Mouse (Mus musculus): ENCODE measurements around the gene Ptger3.

Ptger3 gene

DNA sequence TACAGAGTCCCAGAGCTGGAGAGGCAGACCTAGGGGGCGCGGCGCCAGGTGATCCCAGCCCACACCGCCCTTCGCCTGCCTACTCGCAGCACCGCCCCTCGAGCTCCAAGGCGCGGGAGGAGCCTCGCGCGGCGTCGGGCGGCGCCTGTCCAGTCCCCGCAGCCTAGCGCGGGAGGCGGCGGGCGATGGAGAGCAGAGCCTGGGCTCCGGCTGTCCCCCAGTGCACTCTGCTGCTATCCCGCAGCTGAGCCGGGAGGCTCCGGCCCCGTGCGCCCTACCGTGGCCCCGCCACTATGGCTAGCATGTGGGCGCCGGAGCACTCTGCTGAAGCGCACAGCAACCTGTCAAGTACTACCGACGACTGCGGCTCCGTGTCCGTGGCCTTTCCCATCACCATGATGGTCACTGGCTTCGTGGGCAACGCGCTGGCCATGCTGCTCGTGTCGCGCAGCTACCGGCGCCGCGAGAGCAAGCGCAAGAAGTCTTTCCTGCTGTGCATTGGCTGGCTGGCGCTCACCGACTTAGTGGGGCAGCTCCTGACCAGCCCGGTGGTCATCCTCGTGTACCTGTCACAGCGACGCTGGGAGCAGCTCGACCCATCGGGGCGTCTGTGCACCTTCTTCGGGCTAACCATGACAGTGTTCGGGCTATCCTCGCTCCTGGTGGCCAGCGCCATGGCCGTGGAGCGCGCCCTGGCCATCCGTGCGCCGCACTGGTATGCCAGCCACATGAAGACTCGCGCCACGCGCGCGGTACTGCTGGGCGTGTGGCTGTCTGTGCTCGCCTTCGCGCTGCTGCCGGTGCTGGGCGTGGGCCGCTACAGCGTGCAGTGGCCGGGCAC, at the start of gene Ptger3:
Gene Ptger3, plus strand, starts transcription at position 168 of the 841 bp plus-strand sequence.
- DNase-seq (ENCODE audit: low spot score), result no peak

DNA sequence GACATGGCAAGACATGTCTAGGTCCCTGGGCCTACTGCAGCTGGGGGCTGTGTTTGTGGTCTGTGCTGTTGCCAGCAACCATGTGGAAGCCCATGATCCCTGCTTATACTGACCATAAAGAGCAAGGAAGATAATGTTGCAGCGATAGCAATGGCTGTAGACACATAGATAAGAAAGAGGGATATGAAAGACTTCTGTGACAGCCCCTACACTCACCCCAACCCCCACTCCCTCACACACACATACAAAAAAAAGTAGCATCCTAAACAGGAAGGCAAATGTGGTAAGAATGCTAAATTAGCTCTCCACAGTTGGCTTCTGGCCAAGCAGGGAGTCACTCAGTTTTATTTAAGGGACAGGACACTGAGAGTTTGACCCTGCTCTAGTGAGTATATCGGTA, 48.7 kb upstream of the Ptger3 start:
- DNase-seq (ENCODE audit: low spot score), result no peak

DNA sequence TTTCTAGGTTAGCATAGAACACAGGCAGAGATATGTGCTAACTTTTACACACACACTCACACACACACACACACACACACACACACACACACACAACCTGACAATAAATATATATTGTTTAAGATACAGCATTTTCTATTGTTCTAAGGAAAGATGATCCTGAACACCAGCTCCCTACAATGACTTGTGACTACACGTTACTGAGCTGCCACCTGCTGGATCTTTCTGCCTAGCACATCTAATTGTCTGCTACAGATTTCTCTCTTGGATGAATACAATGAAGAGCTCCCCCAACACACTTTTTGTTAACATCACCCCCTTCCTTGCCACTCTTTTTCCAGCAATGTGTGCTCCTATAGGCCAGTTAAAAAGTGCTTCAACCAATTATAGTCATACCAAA, 46.3 kb upstream of the Ptger3 start:
- peak; percentile 40 for DNase-seq (ENCODE audit: low spot score)

DNA sequence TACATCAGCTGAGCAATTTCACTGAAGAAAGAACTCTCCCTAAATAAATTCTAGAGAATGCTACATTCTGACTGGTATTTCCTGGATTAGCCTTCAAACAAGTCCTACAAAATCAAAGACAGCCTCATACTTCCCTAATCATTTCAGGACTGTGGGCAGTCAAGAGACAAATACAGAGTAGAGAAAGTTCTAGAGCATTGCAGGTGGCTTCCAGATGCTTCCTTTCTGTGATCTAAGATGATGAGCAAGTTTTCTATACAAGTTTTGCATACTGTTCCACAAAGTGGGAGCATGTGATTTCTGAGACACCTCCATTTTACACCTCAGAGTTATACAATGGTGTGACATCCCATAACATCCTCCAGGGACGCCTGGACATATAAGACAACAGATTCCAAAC, 42.9 kb upstream of the Ptger3 start:
- DNase-seq (ENCODE audit: low spot score), result no peak

DNA sequence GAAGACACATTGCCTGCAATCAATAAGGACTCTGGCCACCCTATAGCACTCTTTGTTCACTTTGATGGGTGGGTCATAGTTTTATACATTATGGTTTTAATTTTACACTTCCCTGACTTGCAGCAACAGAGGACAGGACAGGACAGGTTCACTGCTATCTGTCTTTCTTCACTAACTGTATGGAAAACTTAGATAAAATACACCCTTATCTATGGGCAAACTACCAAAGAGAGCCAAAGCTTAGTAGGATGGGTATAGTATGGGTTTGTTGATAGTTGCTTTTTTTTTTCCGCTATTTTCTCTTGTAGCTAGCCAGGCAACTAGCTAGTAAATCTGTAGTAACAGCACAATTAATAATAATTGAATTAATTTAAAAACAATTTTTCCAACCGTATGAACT, 35.1 kb upstream of the Ptger3 start:
- DNase-seq (ENCODE audit: low spot score), result no peak

DNA sequence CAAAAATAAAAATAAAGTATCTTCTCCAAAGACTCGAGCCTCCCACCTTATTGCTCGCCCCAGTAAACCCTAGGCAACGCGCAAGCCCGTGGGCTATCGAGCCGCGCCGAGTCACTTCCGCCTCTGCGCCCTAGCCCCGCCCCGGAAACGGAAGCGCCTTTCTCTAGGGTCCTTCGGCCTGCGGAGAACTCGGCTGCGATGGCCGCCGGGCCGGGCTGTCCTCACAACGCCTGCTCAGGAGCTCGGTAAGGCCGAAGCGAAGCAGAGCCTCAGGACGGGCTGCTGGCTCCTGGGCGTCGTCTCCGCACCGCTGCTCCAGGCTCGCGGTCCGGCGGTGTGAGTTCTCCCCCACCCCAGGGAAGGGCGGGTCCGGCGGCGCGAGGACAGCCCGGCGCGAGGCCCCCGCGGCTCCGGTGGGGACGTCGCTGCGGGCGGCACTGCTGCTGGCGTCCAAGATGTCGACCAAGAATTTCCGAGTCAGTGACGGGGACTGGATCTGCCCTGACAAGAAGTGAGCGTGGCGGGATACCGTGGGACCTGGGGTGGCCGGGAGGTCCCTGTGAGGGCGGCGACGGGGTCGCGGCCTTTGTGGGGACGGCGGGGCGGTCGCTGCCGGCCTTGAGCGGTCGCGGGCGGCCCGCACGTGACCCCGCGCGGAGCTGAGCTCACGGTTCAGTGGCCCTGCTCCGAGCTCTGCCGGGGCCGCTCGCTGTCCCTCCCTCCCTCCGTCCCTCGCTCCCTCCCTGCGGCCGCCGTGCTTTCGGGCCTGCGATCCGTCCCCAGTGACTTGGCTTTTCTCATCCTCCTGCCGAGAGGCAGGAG, 32.5 kb upstream of the Ptger3 start, which contains the start of gene Zranb2:
Gene Zranb2, plus strand, starts transcription at position 197 of the 822 bp plus-strand sequence.
- DNase-seq (ENCODE audit: low spot score), result peak; percentile 87

DNA sequence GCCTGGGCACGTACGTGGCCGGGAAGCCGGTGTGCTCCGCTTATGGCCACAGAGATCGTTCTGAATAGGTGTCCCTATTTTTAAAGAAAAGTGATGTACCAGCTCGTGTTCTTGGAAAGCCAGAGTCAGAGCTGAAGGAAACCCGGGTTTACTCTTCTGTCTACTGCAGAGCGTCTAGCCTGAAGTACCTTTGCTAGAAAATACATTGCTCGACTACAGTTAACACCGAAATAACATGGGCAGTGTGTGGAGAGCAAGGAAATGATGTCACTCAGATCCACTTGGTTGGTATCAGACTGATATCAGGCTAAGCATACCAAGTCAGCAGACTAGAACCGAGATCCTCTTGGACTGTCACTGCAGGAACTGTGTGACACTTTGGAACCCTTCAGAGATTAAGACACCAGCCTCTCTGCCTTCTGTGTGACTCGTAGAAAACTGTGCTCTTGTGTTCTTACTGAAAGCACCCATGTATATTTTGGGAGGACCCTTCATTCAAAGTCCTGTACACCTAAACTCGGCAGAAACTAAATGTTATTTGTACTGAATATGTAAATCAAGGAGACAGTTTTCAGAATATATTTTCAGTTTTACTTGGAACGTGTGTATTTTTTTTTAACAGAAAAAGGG, 31.8 kb upstream of the Ptger3 start:
- DNase-seq (ENCODE audit: low spot score), result no peak

DNA sequence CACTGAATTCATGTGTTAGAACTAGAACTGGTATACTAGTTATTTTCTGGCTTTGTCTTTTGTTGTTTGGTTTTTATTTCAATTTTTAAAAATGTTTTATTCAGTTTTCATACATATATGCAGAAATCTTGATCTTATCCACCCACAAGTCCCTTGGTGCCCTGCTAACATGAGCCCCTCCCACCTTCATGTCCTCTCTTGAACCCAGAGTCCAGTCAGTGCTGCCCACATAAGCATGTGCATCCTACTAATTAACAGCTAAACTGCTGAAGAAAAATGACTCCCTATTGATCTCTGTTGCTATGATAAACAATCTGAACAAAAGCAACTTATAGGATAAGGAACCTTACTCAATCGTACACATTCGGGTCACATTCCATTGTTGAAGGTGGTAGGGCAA, 17.4 kb upstream of the Ptger3 start:
- no peak for DNase-seq (ENCODE audit: low spot score)

DNA sequence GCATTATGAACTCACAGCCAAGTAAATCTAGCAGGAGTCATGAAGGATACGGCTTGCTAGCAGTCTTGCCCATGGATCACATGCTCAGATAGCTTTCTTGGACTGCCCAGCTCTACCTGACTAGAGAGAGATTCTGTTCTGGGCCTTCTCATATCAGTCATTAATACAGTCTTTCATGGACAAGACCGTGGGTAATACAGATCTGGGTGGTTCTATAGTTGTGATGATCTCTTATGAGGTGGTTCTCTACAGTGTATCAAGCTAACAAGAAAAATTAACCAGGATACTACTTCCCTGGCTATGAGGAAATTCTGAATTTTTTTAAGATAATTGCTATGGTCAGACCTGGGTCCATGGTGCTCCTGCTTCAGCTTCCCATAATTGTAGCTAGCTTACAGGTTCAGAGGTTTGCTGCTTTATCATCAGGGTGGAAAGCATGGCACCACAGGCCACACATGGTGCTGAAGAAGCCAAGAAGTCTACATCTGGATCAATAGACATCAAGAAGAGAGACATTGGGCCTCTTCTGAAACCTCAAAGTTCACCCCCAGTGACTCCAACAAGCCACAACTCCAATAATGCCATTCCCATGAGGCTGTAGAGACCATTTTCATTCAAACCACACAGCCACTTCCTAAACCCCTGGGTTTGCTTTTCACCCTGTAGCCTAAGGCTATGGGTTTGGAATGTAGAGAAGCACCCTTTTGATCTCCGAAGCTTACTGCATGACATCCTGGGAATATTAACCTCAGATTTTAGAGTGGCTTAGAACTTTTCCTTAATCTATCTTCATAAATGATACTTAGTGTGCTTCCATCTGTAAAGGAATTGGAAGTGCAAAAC, 16.7 kb upstream of the Ptger3 start:
- DNase-seq (ENCODE audit: low spot score), result no peak

DNA sequence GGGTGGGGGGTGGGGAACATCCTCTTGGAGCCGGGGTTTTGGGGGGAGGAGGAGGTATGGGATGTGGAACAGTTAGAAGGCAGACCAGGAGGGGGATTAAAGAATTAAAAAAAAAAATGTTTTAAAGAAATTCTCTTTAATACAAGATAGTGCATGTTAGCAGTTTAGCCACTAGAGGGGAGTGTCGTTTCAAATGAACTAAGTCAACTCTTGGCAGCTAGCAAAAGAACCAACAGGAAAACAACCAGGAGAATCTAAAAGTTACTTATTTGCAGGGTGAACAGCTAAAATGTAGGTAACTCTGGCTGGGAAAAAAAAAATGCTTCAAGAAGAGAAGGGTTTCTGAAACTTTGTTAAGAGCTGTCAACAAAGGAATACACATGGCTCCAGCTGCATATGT, 1.5 kb upstream of the Ptger3 start:
- DNase-seq (ENCODE audit: low spot score), result no peak

DNA sequence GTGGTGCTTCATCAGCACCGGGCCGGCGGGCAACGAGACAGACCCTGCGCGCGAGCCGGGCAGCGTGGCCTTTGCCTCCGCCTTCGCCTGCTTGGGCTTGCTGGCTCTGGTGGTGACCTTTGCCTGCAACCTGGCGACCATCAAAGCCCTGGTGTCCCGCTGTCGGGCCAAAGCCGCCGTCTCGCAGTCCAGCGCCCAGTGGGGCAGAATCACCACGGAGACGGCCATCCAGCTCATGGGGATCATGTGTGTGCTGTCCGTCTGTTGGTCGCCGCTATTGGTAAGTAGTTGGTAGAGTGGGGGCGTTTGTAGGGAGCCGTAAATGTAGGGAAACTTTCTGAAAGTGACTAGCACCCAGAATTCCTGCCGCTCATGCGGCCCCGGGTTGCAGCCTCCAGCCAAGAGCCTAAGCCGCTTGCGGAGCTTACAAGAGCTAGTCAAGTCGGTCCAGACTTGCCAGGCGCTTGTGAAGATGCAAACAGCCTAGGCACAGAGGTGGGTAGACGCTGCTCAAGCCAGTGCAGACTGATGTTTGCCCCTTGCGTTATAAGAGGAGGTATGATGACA, 957 bp downstream of the Ptger3 start:
- DNase-seq (ENCODE audit: low spot score), result no peak

DNA sequence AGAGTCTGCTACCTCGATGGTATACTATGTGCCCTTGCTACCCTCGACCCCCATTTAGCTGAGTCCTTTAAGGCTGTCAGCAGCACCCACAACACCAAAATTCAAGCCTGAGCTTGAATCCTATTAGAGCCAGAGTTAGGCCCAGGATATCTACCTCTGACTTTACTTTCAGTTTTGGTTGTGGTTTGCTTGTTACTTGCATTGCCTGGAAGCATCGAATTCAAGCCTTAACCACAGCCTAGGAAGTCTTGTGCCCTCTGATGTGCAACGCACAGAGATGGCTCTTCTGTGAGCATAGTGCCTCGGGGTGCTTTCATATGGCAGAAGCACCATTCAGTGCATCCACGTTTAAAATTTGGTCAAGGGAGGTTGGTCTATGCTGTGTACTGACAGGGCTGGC, 5.3 kb downstream of the Ptger3 start:
- DNase-seq (ENCODE audit: low spot score), result no peak

DNA sequence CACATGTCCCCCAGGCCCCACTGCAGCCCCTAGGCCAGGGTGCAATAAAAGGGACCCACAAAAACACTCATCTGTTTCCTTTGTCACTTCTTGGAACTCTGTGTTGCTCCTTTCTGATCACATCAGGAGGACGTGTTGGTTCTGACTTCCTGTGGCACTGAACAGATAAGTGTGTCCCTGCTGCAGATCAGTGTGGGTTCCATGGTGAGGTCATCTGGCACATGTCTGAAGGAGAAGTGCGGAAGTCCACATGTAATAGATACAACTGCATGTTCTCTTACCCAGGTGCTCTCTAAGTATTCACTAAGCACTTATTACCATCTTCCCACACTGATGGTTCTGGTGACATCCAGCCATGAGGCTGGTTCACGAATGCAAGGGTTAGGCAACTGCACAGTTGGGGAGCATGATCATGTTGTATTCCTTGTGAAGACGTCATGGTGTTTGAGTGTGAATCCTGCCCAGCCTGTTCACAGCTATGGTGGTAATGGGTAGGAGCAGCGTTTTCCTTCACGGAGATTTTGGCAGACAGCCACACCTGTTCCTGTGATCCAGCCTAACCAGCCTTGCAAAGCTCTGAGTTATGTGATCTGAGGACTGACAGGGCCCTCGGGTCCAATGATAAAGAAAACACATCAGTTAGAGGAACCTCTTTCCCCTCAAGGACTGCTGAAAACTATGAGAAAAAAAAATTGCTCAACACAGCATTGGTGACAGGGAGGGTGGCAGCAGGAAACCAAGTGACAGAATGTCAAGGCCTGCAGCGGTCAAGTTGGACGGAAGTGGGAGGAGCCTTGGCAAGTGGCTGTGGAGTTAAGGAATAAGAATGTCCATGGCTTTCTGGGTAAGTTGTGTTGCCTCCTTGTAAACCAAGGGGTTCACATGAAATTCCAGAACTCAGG, 9.0 kb downstream of the Ptger3 start:
- no peak for DNase-seq (ENCODE audit: low spot score)

DNA sequence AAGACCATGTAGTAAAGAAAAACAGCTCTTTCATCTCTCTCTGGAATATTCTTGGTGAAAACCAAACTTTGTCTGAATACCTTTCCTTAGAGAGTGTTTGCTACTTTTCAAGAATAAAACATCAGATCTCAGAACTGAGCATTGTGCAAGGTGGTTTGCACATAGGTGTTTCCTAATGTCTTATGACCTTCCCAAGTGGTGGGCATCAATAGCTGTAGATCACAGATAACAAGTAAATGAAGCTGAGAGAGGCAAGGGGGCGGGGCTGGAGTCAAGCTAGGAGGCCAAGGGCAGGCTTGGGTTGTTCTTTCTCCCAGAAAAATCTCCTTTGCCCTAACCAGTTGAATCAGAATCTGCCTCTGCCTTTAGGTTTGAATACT, 9.6 kb downstream of the Ptger3 start:
- no peak for DNase-seq (ENCODE audit: low spot score)

DNA sequence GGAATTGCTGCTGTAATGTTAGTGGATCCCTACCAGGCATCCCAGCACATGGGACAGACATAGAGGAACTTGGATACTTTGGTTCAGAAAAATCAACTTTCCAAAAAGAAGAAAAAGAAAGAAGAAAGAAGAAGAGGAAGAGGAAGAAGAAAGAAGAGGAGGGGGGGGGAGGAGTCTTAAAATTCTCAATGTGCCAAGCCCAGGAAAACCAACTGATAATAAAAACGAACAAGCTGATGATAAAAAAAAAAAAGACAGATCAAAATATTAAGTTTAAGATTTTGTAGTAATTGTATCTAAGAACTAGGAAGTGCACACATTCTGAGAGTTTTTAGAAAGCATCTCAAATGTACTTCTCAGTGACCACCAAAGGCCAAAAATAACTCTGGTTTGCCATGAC, 10.2 kb downstream of the Ptger3 start:
- no peak for DNase-seq (ENCODE audit: low spot score)

DNA sequence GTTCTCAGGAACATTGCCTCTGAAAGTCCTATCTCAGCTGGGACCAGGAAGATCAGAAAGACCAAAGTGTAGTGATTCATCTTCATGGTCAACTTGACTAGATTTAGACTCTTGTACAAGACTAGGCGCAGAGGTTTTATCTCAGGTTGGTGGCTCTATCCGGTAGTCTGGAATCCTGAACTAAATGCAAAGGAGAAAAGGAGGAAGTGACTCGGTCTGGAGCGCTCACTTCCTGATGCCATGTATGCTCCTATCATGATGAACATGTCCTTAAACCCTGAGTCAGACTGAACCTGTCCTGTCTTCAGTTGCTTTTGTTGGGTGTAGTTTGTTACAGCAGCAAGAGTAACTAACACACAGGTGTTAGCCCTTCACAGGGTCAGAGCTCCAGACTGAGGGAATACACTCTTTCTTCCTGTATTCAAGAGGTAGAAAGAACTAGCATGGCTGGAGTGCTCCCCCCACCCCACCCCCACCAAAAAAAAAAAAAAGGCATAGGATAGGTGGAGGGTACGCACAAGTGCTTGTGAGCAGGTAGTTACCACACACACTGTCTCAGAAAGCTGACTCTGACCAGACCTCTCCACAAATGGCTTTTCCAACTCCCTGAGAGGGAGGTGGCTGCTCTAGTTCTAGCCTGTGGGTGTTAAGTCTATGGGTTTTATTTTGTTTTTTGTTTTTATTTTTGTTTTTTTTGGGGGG, 11.9 kb downstream of the Ptger3 start:
- DNase-seq (ENCODE audit: low spot score), result no peak

DNA sequence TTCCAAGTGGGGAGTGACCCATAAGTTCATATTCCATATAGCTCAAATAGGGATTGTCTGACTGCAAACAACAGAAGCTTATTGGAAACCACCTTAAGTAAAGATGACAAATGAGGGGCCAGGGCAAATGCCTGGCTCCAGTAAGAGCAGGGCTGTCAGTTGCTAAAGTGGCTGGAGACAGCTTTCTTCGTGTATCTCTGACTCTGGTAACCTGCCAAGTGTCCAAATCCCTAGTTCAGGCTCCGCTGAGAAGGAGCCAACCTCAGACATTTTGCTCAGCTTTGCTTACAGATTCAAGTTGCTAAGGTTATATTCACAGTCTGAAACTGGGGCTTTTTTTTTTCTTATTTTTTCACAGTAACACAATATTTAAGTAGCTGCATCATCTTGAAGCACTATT, 12.7 kb downstream of the Ptger3 start:
- no peak for DNase-seq (ENCODE audit: low spot score)

DNA sequence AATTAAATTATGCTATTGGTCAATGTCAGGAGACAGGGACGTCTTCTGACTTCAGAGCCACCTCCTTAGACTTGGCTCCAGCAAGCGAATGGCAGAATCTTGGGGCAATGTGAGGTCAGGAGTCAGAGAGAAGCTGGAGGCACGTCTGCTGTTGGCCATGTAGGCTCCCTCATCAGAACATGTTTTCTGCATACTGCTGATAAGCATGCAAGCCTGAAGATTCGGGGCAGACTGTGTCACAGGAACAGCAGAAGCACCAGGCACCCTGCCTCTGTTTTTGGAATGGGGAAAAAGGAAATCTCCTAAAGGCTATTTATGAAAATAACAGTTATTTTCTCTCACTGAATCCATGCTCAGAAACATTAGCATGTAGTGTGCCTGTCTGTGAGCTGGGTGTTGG, 13.6 kb downstream of the Ptger3 start:
- DNase-seq (ENCODE audit: low spot score), result no peak

DNA sequence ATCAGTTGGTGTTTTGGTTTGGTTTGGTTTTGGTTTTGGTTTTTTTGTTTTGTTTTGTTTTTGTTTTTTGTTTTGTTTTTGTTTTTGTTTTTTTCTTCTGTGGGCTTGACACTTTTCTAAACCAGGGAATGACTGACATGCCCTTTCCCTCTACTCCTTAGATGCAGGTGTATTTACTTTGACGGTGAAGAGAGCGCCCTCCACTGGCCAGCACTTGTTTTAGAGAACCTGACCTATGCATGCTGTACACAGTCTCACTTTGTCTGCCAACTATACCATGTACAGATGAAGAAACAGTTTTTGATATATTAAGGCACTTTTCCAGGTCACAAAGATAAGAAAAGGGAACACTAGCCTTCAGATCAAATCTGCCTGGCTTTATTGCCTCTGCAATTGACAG, 15.1 kb downstream of the Ptger3 start:
- DNase-seq (ENCODE audit: low spot score), result no peak

Data from left cerebral cortex, adult 11 months (tissue).